Mouse (Mus musculus) frontal cortex, postnatal 25 days (tissue): ENCODE data around the gene Cd36.

Experiments used
- DNase-seq, 2 experiments: peaks; one replicate each; pipeline ENCODE4 v3.0.0; 2022; ENCODE audit warnings: low spot score in 2 of 2

Cd36 gene

GRCm38 (mm10) chr5:17806774-17807377 is 81.7 kb downstream of the Cd36 start:
- DNase-seq, result no peak

- DNase-seq, result no peak
Measured at GRCm38 (mm10) chr5:17776571-17776970, 112.0 kb downstream of the Cd36 start.

DNA sequence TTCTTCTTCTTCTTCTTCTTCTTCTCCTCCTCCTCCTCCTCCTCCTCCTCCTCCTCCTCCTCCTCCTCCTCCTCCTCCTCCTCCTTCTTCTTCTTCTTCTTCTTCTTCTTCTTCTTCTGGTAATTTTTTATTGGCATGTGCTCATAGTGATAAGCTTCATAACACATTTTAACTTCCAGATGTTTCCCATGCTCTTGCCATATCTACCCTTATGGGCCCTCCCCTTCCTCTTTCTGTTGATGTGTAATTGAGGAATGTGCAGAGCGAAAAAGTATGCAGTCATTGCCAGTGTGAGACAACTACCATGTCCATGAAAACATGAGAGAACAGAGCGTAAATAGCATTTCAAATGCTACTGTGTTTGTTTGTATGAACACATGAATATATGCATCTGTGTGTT is 118.3 kb downstream of the Cd36 start:
- no peak for DNase-seq

DNA sequence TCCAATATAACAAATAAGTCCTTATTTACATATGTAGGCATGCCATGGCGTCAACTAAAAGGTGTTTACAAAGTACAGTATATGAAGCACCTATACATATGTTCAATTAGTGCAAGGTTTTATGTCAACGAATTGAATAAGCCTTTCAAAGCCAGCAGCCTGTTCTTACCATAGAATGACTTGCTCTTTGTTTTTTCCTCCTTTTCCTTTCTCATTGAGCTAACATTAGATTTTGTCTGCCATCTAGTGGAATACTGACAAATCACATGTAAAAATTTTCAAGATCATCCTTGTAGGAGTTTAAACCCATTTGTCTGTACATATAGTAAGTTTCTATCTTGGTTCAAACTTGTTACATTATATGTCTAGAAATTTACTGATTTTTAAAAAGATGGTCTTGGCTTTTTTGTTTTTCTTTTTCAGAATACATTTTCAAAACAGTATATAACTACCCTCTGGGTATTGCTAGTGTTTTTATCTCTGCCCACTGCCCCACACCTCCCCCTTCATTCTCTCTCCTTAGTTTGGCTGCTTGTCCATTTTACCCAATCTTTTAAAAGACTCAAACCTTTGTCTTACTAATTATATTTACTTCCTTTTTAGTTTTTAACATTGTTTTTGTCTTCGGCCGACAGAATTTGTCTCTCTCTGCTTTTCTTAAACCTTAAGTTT is 122.5 kb downstream of the Cd36 start:
- DNase-seq, result no peak

DNA sequence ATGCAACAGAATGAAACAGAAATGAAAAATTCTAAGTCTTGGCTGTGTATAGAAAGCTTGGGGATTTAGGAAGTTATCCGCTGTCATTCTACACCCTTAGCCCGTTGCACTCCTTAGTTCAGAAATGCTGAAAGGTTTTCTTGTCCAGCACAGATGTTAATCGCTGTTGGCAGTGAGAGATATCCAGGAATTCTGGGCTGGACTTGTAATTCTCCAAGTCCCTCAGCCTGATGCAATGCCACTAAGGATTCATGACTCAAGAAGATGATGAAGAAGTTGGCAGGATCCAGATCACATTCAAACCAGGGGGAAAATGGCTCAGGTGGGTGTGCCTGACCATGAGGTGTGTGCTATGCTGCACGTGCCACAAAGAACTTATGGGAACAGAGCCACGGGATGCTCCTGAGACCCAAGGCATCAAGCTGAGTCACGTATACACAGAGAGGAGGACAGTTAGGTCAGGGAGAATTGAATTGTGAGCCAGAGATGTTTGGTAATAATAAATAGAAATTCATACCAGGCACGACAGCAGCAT is 135.1 kb downstream of the Cd36 start:
- no peak for DNase-seq

DNA sequence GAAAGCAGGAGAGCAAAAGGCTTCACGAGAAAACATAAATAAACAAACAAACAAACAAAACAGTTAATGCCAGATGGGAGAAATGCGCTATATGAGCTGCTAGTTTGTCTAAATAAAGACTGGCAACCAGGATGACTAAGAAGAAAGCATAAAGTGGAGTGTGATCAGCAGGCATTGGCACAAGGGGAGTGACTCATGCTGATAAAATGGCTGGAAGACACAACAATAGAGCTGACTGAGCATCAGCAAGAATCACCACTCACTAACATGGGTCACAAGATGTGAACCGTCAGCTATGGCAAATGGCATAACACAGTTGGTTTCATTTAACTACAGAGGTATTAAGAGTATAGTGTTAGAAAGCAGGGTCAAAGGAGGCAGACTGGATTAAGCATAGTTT is 140.3 kb downstream of the Cd36 start:
- DNase-seq, result no peak

DNA sequence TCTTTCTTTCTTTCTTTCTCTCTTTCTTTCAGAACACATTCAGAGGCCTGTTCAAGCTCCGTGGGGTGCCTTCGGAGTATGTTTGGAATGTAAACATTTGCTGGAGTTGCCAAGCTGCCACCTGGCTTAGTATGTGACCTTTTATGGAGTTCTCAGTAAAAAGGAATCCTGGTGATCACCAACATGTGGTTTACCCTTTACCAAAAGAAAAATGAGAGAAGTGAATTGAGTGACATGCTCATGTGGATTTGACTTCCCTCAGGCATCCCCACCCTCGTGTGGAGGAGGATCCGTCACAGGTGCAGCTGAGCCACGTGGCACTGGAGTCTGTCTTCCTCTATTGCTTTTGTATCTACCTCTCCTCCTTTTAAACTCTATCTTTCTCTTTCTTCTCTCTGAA is 141.5 kb downstream of the Cd36 start:
- DNase-seq, result no peak

- DNase-seq, result no peak
Measured at GRCm38 (mm10) chr5:17746520-17746919, 142.1 kb downstream of the Cd36 start.

GRCm38 (mm10) chr5:17739805-17740204 is 148.8 kb downstream of the Cd36 start:
- DNase-seq, result no peak
